Mouse (Mus musculus) forebrain, embryonic 13.5 days (tissue): Measurements from ENCODE around the gene Trim69. TPM values are rescaled to one million over a fixed set of nuclear protein-coding genes. Genes with fewer than 3 reads are reported as not detected.
A peak's percentile ranks its signal among the peaks of the same experiment; 100 is the strongest.
"Not testable (repeated sequence)": the region's sequence is repeated elsewhere in the genome, so short reads cannot be mapped to it uniquely, and the experiment has no call there.

Source experiments
- ATAC-seq: fragments of 200-750 bp; cut with Nextera tagmentation; 2 replicates; pipeline ENCODE4 v1.8.0; 2017
- H3K27ac ChIP-seq: fragments of 300-500 bp; sonication (generic); 2 replicates; pipeline ENCODE4 v1.5.1; 2015; ENCODE audit warnings: inconsistent platforms, mild to moderate bottlenecking, moderate library complexity
- H3K27me3 ChIP-seq: fragments of 300-500 bp; sonication (generic); 2 replicates; pipeline ENCODE4 v1.6.1; 2015; ENCODE audit warnings: mild to moderate bottlenecking, inconsistent platforms
- H3K36me3 ChIP-seq: fragments of 300-500 bp; sonication (generic); 2 replicates; pipeline ENCODE4 v1.6.1; 2015; ENCODE audit warnings: mild to moderate bottlenecking, inconsistent platforms; ENCODE audit not compliant: poor library complexity, severe bottlenecking
- H3K4me1 ChIP-seq: fragments of 300-500 bp; sonication (generic); 2 replicates; pipeline ENCODE4 v1.6.1; 2015; ENCODE audit warnings: inconsistent platforms
- H3K4me2 ChIP-seq: fragments of 300-500 bp; sonication (generic); 2 replicates; pipeline ENCODE4 v1.6.1; 2015; ENCODE audit warnings: inconsistent platforms, mild to moderate bottlenecking, moderate library complexity
- H3K4me3 ChIP-seq: fragments of 300-500 bp; sonication (generic); 2 replicates; pipeline ENCODE4 v1.5.1; 2015; ENCODE audit warnings: mild to moderate bottlenecking, inconsistent platforms
- H3K9ac ChIP-seq: fragments of 300-500 bp; sonication (generic); 2 replicates; pipeline ENCODE4 v1.6.1; 2015; ENCODE audit warnings: mild to moderate bottlenecking, inconsistent platforms
- H3K9me3 ChIP-seq: fragments of 300-500 bp; sonication (generic); replicated peaks from 2 replicates; pipeline ENCODE4 v1.6.1; 2016; ENCODE audit warnings: inconsistent platforms
- WGBS: fragments of 180-500 bp; shearing (Covaris S2); methylation state at CpG from one replicate; pipeline ENCODE4 v1.1.7; 2015; 5-methylcytosine and 5-hydroxymethylcytosine counted together
- polyA plus RNA-seq: library from polyadenylated mRNA; unstranded; fragments of >200 nt; fragmentation: Nextera tagmentation; extraction: Ambion mirVana; gene quantifications from 2 replicates; pipeline ENCODE4 v1.2.1, GENCODE M21; 2015

The Trim69 gene
- polyA plus RNA-seq, 1 experiment from 2014 or later: not detected

GRCm38 (mm10) chr2:122186106-122186505, 25.6 kb downstream of the Trim69 start, which contains the start of the genes Patl2 and Terb2:
Patl2 (minus strand) TSS chr2:122186189.
Terb2 (plus strand) TSS chr2:122186272.
- H3K4me1 ChIP-seq: no peaks in the 10 kb centered on the region
- H3K9me3 ChIP-seq: no peaks in the 10 kb centered on the region
- no peak within 1 kb of the TSS for H3K9ac ChIP-seq
- WGBS: 85% methylated on average over 17 of the region's 17 CpGs
- no peaks in the 10 kb centered on the region for H3K36me3 ChIP-seq
- H3K27ac ChIP-seq: no peak within 1 kb of the TSS
- no peak within 1 kb of the TSS for H3K4me3 ChIP-seq
- no peak within 1 kb of the TSS for H3K4me2 ChIP-seq
- no peak for ATAC-seq
- H3K27me3 ChIP-seq: no peaks in the 10 kb centered on the region

- no peak for ATAC-seq
- Histone ChIP-seq H3K9me3 (no peaks in the 10 kb centered on the region), H3K9ac (no peak overlapping the region), H3K4me3 (no peak overlapping the region), H3K36me3 (no peaks in the 10 kb centered on the region), H3K4me2 (no peak overlapping the region), H3K27me3 (no peaks in the 10 kb centered on the region), H3K4me1 (no peaks in the 10 kb centered on the region), H3K27ac (no peak overlapping the region)
- WGBS: 95% methylated on average over 3 of the region's 3 CpGs
Measured at GRCm38 (mm10) chr2:122186751-122187150, 26.3 kb downstream of the Trim69 start.

GRCm38 (mm10) chr2:122191849-122192248, 31.3 kb downstream of the Trim69 start:
- Histone ChIP-seq H3K36me3 (no peaks in the 10 kb centered on the region), H3K4me3 (no peak overlapping the region), H3K27me3 (no peaks in the 10 kb centered on the region), H3K27ac (no peak overlapping the region), H3K9ac (no peak overlapping the region), H3K4me2 (no peak overlapping the region), H3K9me3 (no peaks in the 10 kb centered on the region), H3K4me1 (no peaks in the 10 kb centered on the region)
- no peak for ATAC-seq
- 79% methylated on average over 3 of the region's 3 CpGs for WGBS

GRCm38 (mm10) chr2:122194509-122194929, 34.0 kb downstream of the Trim69 start:
- Histone ChIP-seq H3K9me3 (no peaks in the 10 kb centered on the region), H3K4me1 (no peaks in the 10 kb centered on the region), H3K4me3 (no peak overlapping the region), H3K4me2 (no peak overlapping the region), H3K9ac (no peak overlapping the region), H3K27ac (no peak overlapping the region), H3K36me3 (no peaks in the 10 kb centered on the region), H3K27me3 (no peaks in the 10 kb centered on the region)
- ATAC-seq: peak; percentile 73
- WGBS: 48% methylated on average over 1 of the region's 1 CpGs

GRCm38 (mm10) chr2:122201501-122201900, 41.0 kb downstream of the Trim69 start:
- Histone ChIP-seq H3K27me3 (no peaks in the 10 kb centered on the region), H3K4me2 (no peak overlapping the region), H3K9ac (no peak overlapping the region), H3K27ac (no peak overlapping the region), H3K4me1 (no peaks in the 10 kb centered on the region), H3K9me3 (no peaks in the 10 kb centered on the region), H3K36me3 (no peaks in the 10 kb centered on the region), H3K4me3 (no peak overlapping the region)
- WGBS: 88% methylated on average over 1 of the region's 1 CpGs
- no peak for ATAC-seq

GRCm38 (mm10) chr2:122206440-122207107, 46.1 kb downstream of the Trim69 start:
- ATAC-seq: no peak
- no peaks in the 10 kb centered on the region for H3K4me1 ChIP-seq

GRCm38 (mm10) chr2:122210534-122211228, 50.2 kb downstream of the Trim69 start:
- Histone ChIP-seq H3K9me3 (no peaks in the 10 kb centered on the region), H3K27ac (no peak overlapping the region), H3K9ac (no peak overlapping the region), H3K4me2 (no peak overlapping the region), H3K4me3 (no peak overlapping the region), H3K27me3 (no peaks in the 10 kb centered on the region), H3K36me3 (no peaks in the 10 kb centered on the region), H3K4me1 (no peaks in the 10 kb centered on the region)
- ATAC-seq: no peak
- WGBS: 44% methylated on average over 3 of the region's 3 CpGs

More at GRCm38 (mm10) chr2:122206440-122207107, 46.1 kb downstream of the Trim69 start:
- Histone ChIP-seq H3K36me3 (no peaks in the 10 kb centered on the region), H3K27ac (no peak overlapping the region), H3K4me2 (no peak overlapping the region), H3K9me3 (no peaks in the 10 kb centered on the region), H3K4me3 (no peak overlapping the region), H3K9ac (no peak overlapping the region), H3K27me3 (no peaks in the 10 kb centered on the region)
- 85% methylated on average over 2 of the region's 2 CpGs for whole genome bisulfite sequencing

- whole genome bisulfite sequencing: 97% methylated on average over 4 of the region's 4 CpGs
Measured at GRCm38 (mm10) chr2:122217075-122217474, 56.6 kb downstream of the Trim69 start.

GRCm38 (mm10) chr2:122218234-122218633, 57.7 kb downstream of the Trim69 start:
- no peaks in the 10 kb centered on the region for H3K4me1 ChIP-seq
- no peak overlapping the region for H3K9ac ChIP-seq
- ATAC-seq: no peak
- H3K9me3 ChIP-seq: no peaks in the 10 kb centered on the region
- H3K36me3 ChIP-seq: no peaks in the 10 kb centered on the region
- 54% methylated on average over 2 of the region's 2 CpGs for WGBS
- H3K27ac ChIP-seq: no peak overlapping the region
- no peaks in the 10 kb centered on the region for H3K27me3 ChIP-seq
- H3K4me2 ChIP-seq: no peak overlapping the region
- no peak overlapping the region for H3K4me3 ChIP-seq

More at GRCm38 (mm10) chr2:122217075-122217474, 56.6 kb downstream of the Trim69 start:
- H3K4me3 ChIP-seq, H3K27me3 ChIP-seq, ATAC-seq, H3K27ac ChIP-seq, H3K9ac ChIP-seq, H3K36me3 ChIP-seq, H3K4me2 ChIP-seq, H3K4me1 ChIP-seq, H3K9me3 ChIP-seq: not testable (repeated sequence)

- no peak overlapping the region for H3K4me3 ChIP-seq
Measured at GRCm38 (mm10) chr2:122221378-122221777, 60.9 kb downstream of the Trim69 start.

GRCm38 (mm10) chr2:122221798-122222197, 61.3 kb downstream of the Trim69 start:
- Histone ChIP-seq H3K36me3 (no peaks in the 10 kb centered on the region), H3K4me1 (no peaks in the 10 kb centered on the region), H3K27ac (no peak overlapping the region), H3K4me2 (no peak overlapping the region), H3K27me3 (no peaks in the 10 kb centered on the region), H3K4me3 (no peak overlapping the region), H3K9me3 (no peaks in the 10 kb centered on the region), H3K9ac (no peak overlapping the region)
- 65% methylated on average over 5 of the region's 5 CpGs for WGBS
- no peak for ATAC-seq

More at GRCm38 (mm10) chr2:122221378-122221777, 60.9 kb downstream of the Trim69 start:
- no peak overlapping the region for H3K4me2 ChIP-seq
- H3K9ac ChIP-seq: no peak overlapping the region
- H3K27me3 ChIP-seq: no peaks in the 10 kb centered on the region
- no peaks in the 10 kb centered on the region for H3K4me1 ChIP-seq
- H3K9me3 ChIP-seq: no peaks in the 10 kb centered on the region
- ATAC-seq: no peak
- 84% methylated on average over 4 of the region's 4 CpGs for whole genome bisulfite sequencing
- H3K36me3 ChIP-seq: no peaks in the 10 kb centered on the region
- no peak overlapping the region for H3K27ac ChIP-seq

GRCm38 (mm10) chr2:122222272-122222671, 61.8 kb downstream of the Trim69 start:
- no peak overlapping the region for H3K9ac ChIP-seq
- H3K36me3 ChIP-seq: no peaks in the 10 kb centered on the region
- no peak overlapping the region for H3K4me2 ChIP-seq
- no peak overlapping the region for H3K27ac ChIP-seq
- H3K4me1 ChIP-seq: no peaks in the 10 kb centered on the region
- H3K9me3 ChIP-seq: no peaks in the 10 kb centered on the region
- H3K27me3 ChIP-seq: no peaks in the 10 kb centered on the region
- ATAC-seq: no peak
- H3K4me3 ChIP-seq: no peak overlapping the region
- 94% methylated on average over 5 of the region's 5 CpGs for WGBS
